Mouse (Mus musculus) layer of hippocampus, adult 2 months (tissue): Measurements from ENCODE around the gene Map2k6. TPM values are rescaled to one million over a fixed set of nuclear protein-coding genes. Genes with fewer than 3 reads are reported as not detected.

Source experiments
- DNase-seq, 2 experiments: peaks; one replicate each; pipeline ENCODE4 v3.0.0; 2022; ENCODE audit warnings: low spot score in 2 of 2
- H3K27ac ChIP-seq: fragments of 200-600 bp; 2 replicates; pipeline ENCODE4 v1.8.1; 2022
- H3K4me3 ChIP-seq: fragments of 200-600 bp; 2 replicates; pipeline ENCODE4 v1.8.1; 2022; ENCODE audit warnings: mild to moderate bottlenecking
- CTCF ChIP-seq: fragments of 200-600 bp; conservative IDR thresholded peaks from 2 replicates; pipeline ENCODE4 v1.8.1; 2022; ENCODE audit warnings: antibody characterized with exemption, mild to moderate bottlenecking, moderate library complexity
- total RNA-seq, 2 experiments: library from RNA; stranded (reverse); gene quantifications; 2 replicates each; pipeline ENCODE4 v1.2.3; 2021

Map2k6 gene
- total RNA-seq, 2 experiments from 2014 or later = 32.3 to 33.3 TPM

DNA sequence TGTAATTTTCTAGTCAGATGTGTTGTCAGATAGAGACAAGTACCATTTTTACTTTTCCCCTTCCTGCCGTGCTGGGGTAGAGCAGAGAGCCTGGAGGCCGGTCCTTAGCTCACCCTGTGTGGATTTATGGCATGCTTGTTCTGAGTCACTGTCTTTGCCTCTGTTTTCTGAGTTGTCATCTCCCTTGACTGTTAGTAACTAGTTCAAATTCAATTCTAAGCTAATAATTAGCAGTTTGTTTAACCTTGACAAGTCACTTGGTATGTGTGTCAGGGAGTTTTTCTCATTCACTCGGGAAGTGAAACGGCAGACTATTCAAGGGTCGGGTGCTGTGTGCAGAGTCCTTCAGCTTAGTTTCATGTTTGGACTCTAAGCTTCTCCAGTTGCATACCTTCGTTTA is 86.2 kb downstream of the Map2k6 start:
- no peak for DNase-seq
- Histone ChIP-seq H3K27ac (no peak overlapping the region), H3K4me3 (no peak overlapping the region)
- TF ChIP-seq CTCF = no peak

DNA sequence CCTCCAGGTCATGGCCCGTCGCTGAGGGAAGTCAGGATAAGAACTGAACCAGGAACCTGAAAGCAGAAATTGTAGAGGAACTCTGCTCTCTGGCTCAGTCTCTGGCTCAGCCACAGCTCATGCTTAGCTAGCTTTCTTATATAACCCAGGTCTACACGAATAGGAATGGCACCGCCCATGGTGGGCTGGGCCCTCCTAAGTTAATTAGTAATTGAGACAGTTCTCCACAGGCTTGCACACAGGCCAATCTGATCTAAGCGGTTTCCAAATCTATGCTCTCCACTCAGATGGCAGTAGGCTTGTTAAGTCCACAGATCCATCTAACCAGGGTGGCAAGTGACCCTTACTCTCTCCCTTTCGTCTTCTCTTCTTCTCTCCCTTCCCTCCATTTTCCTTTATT is 88.9 kb downstream of the Map2k6 start:
- Histone ChIP-seq H3K27ac (no peak overlapping the region), H3K4me3 (no peak overlapping the region)
- TF ChIP-seq CTCF = no peak
- DNase-seq = no peak

DNA sequence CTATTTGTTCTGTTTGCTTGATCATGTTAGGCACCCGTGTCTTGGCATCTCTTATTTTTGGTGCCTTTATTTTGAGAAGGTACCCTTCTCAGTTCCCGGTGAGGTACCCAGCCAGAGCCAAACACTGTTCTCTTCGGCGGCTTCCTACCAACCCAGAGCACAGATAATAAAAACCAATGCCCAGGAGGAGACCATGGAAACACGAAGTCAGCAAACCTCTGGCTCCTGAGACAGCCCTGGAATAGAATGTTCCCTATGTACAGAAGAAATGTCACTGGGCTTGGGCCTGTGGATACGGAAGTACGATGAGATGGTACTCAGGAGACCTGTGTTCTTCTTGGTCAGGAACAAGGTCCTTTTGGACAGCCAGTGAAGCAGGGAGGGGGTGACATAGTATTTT is 89.4 kb downstream of the Map2k6 start:
- H3K27ac ChIP-seq = no peak overlapping the region
- no peak overlapping the region for H3K4me3 ChIP-seq
- no peak for TF ChIP-seq CTCF
- DNase-seq = no peak

DNA sequence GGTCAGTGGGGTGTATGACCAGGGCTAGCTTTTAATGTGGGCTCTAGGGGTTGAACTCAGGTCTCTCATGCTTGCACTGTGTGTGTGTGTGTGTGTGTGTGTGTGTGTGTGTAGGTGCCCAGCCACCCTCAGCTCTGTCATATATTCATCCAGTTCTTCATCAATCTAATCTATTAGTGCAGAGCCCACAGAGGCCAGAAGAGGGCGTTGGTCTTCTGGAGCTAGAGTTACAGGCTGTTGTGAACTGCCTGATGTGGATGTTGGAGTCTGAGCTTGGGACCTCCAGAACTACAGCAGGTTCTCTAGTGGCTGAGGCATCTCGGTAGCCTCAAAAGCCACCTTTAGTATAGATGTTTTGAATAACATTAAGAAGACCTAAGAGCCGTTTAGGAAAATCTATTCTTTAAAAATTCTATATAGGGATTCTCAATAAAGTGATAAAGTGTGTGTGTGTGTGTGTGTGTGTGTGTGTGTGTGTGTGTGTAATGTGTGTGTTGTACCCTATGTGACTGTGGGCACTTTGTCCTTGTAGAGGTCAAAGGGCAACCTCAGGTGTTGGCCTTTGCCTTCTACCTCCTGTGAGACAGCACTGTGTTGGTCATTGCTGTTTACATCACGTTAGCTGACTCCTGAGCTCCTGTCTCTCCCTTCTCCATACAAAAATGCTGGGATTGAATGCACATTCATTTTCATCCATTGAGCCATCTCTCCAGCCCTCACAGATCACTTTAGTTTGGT is 96.6 kb downstream of the Map2k6 start:
- peak; percentile 51 for TF ChIP-seq CTCF
- no peak for DNase-seq
- no peak overlapping the region for H3K4me3 ChIP-seq
- no peak overlapping the region for H3K27ac ChIP-seq

DNA sequence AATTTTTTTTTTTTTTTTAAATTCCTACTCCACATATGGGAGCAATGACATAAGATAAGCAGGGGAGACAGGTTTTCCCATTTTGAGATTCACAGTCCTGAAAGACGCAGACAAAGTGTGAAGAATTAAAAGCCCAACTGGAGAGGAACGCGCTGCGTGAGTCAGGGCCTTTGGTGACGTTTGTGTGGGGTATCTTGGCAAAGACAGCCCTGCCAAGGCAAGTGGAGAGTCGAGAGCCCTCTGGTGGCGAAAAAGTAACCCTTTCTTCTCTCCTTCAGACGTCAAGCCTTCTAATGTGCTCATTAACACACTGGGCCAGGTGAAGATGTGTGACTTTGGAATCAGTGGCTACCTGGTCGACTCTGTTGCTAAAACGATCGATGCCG is 97.1 kb downstream of the Map2k6 start:
- peak; percentile 71 to 78 for DNase-seq
- no peak overlapping the region for H3K27ac ChIP-seq
- TF ChIP-seq CTCF = peak; percentile 83
- no peak overlapping the region for H3K4me3 ChIP-seq

DNA sequence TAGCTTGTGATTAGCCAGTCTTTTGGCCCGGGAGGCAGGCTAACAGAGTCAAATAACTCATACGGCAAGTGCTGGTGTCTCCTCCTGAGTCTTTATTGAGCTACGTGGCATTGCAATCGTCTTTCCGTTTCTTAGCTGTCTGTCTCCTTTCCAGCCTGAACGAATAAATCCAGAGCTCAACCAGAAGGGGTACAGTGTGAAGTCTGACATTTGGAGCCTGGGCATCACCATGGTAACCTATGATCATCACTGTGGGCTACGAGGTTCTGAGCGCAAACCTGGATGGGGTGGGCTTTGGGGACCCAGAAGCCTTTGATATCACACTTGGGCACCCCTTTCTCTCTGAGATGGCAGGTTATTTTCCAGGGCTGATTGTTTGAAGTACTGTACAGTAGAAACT is 98.8 kb downstream of the Map2k6 start:
- H3K4me3 ChIP-seq = no peak overlapping the region
- no peak for TF ChIP-seq CTCF
- H3K27ac ChIP-seq = 0 out of 2 replicates have a peak overlapping the region, but pooled peaks have one; percentile 12
- no peak for DNase-seq

DNA sequence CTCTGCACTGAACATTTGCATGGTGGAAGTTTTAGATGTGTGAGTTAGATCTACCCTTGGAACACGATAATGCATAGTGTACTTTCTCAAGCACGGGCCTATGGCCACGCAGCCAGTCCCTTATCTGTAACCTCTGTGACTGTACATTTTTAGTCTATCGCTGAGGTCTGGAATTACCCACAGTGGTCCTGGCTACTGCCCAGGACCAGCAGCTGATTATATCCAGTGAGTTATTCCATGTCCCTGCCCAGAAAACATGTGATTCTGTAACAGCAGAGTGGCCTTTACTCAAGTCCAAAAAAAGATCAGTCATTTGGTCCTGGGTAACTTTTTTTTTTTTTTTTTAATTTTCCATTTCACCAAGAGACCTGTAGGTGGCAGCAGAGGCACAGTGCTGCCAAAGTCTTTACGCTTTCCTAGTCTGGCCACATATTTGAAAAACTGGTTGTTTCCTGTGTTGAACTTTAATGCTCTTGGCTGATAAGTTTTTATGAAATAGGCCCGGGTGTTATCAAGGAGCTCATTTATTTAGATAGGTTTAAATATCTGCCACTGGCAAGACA is 99.8 kb downstream of the Map2k6 start:
- peak; percentile 96 for TF ChIP-seq CTCF
- no peak overlapping the region for H3K4me3 ChIP-seq
- H3K27ac ChIP-seq = no peak overlapping the region
- peak in 1 of 2 experiments; percentile 42 for DNase-seq

DNA sequence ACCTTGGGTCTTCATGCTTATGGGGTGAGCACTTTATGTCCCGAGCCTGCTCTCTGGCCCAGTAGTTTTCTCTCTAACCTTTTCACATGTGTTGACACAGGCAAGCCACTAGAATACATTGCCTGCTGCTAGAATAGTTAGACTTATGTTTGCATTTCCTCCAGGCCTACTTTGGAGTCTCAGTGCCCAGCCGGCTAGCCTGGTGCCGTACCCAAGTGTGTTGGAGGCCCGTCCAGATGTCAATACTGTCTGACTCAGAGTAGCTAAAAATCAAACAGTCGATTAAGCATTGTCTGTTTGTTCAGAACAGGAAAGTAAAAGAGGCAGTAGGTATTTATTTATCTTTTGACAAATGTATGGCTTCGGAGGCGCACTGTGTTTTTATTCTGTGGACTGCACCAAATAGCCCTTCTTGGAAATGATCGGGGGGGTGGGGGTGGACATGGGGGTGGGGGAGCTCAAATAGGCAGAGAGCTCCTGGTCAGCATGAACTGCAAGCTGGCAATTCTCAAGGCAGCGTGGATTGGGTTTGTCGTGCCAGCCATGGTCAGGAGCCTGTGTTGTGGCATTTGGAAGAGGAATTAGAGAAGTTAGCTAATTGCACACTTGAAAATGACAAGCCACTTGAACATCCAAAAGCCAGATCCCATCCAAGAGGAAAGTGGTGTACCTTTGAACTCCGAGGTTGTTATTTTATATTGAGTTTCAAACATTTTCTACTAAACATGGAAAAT is 104.2 kb downstream of the Map2k6 start:
- Histone ChIP-seq H3K27ac (no peak overlapping the region), H3K4me3 (no peak overlapping the region)
- no peak for DNase-seq
- no peak for TF ChIP-seq CTCF

DNA sequence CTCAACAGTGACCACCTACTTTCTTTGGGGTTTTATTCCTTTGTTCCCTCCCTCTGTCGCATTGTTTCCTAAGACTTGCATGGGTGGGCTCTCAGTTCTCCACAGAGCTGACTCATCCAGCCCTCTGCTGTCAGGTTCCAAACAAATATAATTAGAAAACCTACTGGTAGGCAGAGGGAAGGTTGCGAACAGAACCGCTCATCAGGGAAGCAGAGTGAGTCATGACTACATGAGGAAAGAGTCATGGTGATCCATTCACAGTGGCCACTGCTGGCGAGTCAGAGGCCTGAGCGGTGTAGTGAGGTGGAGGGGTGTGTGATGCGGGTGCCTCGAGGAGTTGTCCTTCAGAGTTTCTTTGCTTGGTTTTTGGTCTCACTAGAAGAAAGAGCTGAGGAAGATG is 112.5 kb downstream of the Map2k6 start:
- peak in 1 of 2 experiments; percentile 53 for DNase-seq
- peak overlapping the region; percentile 62 for H3K27ac ChIP-seq
- no peak overlapping the region for H3K4me3 ChIP-seq
- TF ChIP-seq CTCF = peak; percentile 50

DNA sequence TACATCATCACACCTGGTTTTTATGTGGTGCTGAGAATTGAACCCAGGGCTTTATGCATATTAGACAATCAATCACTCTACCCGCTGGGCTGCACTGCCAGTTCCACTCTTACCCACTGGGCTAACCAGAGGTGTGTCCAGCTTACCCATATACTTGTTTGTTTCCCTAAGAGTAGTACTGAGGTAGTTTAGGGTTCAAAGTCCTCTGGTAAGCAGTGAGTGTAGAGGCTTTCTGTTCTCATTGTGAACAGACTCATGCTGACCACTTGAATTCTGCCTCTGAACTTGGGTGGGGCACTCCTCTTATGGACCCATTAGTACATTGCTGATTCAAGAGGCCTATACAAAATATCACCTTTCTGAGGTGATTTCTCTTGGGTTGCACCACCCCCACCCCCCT is 119.7 kb downstream of the Map2k6 start:
- H3K4me3 ChIP-seq = no peak overlapping the region
- DNase-seq = no peak
- TF ChIP-seq CTCF = no peak
- no peak overlapping the region for H3K27ac ChIP-seq

DNA sequence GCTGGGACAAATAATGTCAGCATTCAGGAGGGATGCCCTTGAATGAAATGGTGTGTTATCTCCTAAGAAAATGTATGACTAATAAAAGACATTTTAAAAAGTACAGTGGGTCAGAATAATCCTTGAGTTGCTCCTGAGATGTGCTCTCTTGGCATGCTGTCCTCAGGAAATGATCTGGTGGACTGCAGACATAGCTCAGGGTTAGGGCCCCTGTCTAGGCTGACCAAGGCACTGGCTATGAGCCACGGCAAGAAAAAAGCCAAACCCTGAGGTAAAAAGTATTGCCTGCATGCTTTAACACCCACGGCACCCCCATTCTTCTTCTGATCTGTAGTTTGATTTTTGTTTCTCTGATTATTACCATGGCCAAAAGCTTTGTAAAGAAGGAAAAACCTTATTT is 124.0 kb downstream of the Map2k6 start:
- TF ChIP-seq CTCF = no peak
- no peak for DNase-seq
- H3K27ac ChIP-seq = no peak overlapping the region
- no peak overlapping the region for H3K4me3 ChIP-seq

DNA sequence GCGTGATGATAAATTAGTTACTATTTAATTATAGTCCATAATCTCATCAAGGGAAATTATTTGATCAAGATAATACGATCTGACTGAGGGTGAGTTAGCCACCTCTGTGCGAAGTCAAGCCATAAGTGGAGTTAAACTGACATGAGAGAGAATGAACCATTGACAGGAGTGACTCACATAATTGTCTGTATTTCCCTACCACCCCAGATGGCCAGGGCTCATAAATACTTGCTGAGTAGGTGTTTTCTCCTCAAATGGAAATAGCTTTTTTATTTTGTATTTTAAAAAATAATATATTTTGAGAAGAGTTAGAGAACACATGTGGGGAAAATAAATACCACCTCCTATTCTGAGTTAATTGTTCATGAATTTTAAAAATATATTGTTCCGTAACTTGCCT is 127.2 kb downstream of the Map2k6 start:
- no peak overlapping the region for H3K4me3 ChIP-seq

DNA sequence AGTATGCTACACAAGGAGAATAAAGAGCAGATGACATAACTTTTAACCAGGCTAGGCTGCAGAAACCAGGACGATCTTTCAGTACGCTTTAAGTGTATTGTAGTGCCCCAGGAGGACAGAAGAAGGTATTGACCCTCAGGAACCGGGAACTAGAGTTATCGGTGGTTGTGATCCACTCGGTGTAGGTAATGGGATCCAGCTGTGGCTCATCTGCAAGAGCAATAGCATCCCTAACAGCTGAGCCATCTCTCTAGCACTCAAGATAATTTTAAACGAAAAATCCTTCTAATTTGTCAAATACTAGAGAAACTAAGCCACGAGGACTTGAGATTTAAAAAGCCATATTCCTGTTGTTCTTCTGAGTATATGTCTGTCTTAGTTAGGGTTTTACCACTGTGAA is 132.2 kb downstream of the Map2k6 start:
- no peak for TF ChIP-seq CTCF
- Histone ChIP-seq H3K4me3 (no peak overlapping the region), H3K27ac (no peak overlapping the region)
- DNase-seq = no peak

More for the DNA sequence above, 127.2 kb downstream of the Map2k6 start:
- peak; percentile 33 to 54 for DNase-seq
- H3K27ac ChIP-seq = no peak overlapping the region
- no peak for TF ChIP-seq CTCF
